Mouse (Mus musculus): ENCODE measurements around the gene Zfp59.

Gene Zfp59

GRCm38 (mm10) chr7:27881721-27882120, 43.3 kb downstream of the Zfp59 start:
- no peak for DNase-seq

DNA sequence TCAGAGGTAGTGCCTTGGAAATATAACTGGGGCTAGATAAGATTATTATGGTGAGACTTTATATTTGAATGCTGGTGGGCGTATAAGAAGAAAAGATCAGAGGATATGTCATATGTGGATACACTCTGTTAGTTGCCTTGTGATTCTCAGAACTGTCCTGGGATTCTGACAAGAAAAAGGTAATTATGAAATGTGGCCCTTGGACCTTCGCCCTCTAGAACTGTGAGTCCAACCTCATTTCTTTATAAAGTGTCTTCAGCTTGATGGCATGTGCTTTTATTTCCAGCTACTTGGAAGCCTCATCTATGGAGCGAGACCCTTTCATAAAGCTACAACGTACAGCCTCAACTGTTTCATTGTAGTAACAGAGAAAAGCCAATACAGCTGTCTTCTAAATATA, 62.2 kb downstream of the Zfp59 start:
- no peak for DNase-seq

DNA sequence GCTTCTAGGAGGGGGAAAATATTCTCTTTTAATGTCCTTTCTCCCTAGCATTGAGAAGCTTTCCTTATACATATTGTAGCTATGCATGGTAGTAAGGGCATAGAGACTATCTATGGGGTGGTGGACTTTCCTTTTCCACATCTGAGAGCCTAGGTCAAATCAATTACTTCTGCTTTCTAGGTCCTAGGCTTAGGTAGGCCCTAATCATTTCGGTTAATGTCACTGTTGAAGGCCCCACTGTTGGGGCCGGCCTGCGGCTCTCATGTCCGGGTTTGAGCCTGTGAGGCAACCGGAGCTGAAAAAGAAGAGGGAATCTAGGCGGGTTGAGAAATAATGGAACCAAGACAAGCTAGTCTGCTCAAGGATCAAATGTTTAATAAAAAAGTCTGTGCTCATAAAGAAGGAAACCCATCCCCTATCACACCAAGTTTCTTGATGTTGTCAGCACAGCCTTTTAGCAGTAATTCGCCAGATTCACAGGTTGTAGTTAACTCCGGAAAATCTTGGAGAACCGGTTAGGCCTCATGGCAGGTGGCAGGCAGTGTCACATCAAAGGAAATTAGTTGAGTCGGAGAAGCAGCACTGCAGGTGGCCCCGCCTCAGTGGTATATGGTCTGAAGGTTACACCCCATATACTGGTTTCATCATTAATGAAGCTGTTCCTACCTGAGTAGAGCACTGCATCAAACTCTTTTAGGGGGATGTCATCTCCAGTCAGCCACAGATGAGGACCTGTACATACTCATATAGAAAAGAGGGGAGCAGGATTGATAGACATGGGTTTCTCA, 66.8 kb downstream of the Zfp59 start:
- no peak for DNase-seq

Data from retina, postnatal 1 day (tissue).